Mouse (Mus musculus) MEL-GATA-1-ER (cell line): ENCODE results near the gene Tmem120a.

Experiments used
- DNase-seq: peaks from one replicate; pipeline ENCODE4 v3.0.0-alpha.2; 2012; ENCODE audit warnings: low read depth; ENCODE audit errors: extremely low read depth

Gene Tmem120a

GRCm38 (mm10) chr5:135710599-135711214 is 33.5 kb downstream of the Tmem120a start:
- no peak for DNase-seq

DNA sequence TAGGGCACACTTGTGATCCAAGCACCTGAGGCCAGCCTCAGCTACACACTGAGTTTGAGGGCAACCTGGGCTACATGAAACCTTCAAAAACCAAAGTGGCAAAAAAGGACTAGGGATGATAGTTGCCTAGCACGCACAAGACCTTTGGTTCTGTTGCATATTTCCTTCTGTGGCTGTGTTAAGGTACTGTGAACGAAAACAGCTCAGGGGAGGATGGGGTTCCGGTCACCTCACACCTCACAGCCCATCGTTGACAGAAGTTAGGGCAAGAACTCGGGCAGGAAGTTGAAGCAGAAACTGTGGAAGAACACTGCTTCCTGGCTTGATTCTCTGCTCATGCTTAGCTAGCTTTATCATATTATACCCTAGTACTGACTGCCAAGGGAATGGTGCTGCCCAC is 34.5 kb downstream of the Tmem120a start:
- no peak for DNase-seq

GRCm38 (mm10) chr5:135707855-135708254 is 36.4 kb downstream of the Tmem120a start:
- no peak for DNase-seq

DNA sequence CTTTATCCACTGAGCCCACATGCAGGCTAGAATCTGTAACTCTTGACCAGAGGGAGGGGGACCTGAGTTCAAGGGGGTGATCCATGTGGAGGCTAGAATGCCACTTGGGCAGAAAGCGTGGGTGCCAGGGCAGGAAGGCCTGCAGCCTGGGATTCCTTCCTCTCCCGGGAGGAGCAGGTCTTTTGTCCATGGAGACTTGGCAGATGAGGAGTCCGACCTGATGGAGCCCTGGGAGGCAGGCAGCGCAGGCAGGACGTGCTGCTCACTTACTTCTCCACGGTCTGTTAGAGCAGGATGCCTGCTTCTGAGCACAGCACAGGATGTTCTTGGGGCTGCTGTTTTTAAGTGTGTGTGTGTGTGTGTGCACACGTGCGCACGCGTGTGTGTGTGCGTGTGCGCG is 37.2 kb downstream of the Tmem120a start:
- DNase-seq, result no peak

DNA sequence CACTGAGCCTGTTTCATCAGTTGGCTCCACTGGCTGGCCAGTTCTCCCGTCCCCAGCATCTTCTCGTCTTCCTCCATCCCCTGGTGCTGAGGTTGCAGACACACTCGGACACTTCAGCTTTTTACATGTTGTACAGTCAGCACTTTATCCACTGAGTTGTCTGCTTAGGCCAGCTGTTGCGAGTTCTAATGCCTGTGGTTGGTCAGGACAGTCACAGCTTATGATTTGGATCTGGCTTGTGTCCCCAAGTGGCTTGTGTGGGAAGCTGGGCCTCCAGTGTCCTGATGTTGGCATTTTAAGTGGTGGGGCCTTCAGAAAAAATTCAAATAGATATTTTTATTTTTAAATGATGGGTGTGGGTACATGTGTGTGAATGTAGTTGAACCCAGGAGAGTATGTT is 38.9 kb downstream of the Tmem120a start:
- no peak for DNase-seq

GRCm38 (mm10) chr5:135703431-135703830 is 40.8 kb downstream of the Tmem120a start:
- DNase-seq, result no peak

DNA sequence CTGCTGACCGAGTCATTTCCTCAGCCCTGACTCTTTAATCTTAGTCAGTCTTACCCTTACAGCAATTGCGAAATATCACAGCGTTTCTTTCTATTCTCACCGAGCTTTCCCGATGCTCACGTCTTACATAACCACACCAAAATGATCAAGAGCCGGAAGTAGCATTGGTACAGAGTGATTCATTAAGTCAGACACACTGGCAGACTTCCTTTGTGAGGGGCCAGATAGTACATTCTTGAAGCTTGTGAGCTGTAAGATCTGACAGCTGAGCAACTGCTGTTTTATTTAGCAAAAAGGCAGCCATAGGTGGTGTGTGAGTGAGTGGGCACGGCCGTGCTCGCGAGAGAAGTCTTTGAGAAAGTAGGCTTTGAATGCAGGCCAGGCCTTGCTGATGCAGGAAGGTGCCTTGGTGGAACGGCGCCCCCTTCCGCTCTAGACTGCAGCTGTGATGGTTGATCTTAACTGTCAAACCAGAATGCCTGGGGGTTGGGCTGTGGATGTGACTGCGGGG is 41.5 kb downstream of the Tmem120a start:
- no peak for DNase-seq

DNA sequence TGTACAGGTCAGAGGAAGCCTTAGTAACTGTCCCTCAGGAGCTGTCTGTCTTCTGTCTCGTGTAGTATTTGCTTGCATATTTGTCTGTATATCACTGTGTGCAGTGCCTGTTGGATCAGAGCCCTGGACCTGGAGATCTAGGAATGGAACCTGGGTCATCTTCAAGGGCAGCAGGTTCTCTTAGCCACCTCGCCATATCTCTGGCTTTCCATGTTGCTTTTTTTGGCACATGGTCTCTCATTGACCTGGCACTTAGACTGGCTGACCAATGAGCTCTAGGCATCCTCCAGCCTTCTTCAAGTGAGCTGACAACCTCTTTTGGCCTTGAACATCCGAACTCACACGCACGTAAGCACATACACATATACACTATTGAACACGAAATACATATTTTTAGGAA is 42.1 kb downstream of the Tmem120a start:
- no peak for DNase-seq

- DNase-seq, result no peak
These were observed 42.6 kb downstream of the Tmem120a start for GRCm38 (mm10) chr5:135701601-135702000.

DNA sequence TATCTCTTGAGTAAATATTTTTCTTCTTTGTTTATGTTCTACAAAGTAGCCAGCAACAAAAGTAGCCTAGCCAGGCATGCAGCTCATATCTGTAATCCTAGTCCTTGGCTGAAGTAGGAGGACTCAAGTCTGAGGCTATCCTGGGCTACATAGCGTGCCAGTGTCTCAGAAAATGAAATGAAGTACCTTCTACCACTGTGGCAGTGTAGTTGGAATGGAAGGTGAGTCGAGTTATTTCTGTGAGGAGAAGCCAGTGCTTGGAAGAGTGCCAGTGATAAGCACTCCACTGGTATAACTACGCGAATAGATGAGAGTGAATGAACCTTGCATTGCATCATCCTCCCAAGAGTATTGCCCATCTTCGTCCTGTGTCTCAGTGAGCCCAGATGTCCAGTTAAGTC is 46.5 kb downstream of the Tmem120a start:
- no peak for DNase-seq

DNA sequence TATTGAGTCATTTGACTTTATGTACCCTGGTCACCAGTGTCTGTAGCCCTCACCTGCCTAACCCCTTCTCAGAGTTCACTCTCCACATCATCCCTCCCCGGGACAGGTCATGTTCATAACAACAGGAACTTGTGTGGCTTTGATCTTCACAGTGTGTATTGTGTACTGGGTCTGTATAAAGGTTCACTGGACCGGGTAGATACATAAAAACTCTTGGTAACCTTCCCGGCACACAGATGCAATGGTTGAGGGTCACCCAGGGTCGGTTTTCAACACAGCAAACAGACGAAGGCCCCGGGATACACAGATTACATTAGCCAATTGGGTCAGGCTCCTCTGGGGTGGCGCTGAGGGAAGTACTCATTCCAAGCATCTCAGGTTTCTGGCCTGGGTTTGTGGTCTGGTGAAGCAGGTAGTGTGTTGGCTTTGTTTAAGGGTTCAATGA is 48.9 kb downstream of the Tmem120a start:
- no peak for DNase-seq

- no peak for DNase-seq
These were observed 50.9 kb downstream of the Tmem120a start for GRCm38 (mm10) chr5:135693281-135693853.

GRCm38 (mm10) chr5:135691266-135691665 is 53.0 kb downstream of the Tmem120a start:
- no peak for DNase-seq

DNA sequence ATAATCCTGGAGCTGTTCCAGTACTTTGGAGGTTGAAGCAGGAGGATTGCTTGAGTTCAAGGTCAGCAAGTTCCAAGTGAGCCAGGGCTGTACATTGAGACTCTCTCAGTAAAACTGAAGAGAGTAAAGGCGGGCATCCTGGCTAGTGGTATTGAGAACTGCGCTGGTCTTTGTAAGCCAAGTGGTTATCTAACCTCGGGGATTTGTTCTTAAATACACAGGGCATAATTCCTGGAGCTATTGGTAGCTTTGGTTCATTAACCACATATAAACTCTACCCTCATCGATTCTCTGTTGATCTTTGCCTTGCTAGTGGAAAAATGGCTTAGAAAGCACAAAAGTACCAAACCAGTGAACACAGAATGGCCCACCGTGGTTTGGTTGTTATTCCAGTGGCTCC is 53.8 kb downstream of the Tmem120a start:
- DNase-seq, result no peak
